Mouse (Mus musculus): ENCODE measurements around the gene Mdfi. TPM values are rescaled to one million over a fixed set of nuclear protein-coding genes. Genes with fewer than 3 reads are reported as not detected.

Mdfi gene
- polyA plus RNA-seq, 1 experiment from 2014 or later = 18.1 TPM

DNA sequence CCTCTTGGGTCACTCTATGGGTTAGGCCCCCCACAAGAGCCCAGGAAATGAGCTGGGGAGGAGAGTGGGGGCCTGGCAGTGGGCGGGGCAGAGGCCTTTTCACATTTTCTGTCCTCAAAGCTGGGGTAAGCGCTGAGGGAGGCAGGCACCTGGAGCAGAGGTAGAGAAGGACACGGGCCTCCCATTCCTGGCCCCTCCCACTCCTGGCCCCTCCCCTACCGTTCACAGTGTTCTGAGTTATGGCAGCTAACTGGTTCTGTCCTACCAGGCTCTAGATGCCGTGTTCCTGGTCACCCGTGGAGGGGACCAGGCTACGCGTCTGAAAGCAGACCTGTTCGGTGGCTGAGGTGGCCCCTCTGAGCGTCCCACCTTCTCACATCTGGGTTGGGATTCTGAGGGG lies 19.0 kb downstream of the Mdfi start:
- 51% methylated on average over 10 of the region's 10 CpGs for whole genome bisulfite sequencing
- peaks cover 14% of the 10 kb centered on the region; the same call in 1 of the 2 replicates for H3K36me3 ChIP-seq (ENCODE audit: control insufficient read depth, insufficient read depth, low read length)
- no peak overlapping the region for H3K27ac ChIP-seq (ENCODE audit: low read length)
- H3K9ac ChIP-seq (ENCODE audit: low read length) = no peak overlapping the region
- no peaks in the 10 kb centered on the region for H3K27me3 ChIP-seq (ENCODE audit: control insufficient read depth, insufficient read depth, low read depth, low read length)
- no peak overlapping the region for H3K4me2 ChIP-seq (ENCODE audit: low read depth, low read length)
- H3K9me3 ChIP-seq (ENCODE audit: control insufficient read depth, low read length) = no peaks in the 10 kb centered on the region
- peaks cover 33% of the 10 kb centered on the region for H3K4me1 ChIP-seq (replicated peaks; ENCODE audit: control insufficient read depth, insufficient read depth, low read length)
- no peak overlapping the region for H3K4me3 ChIP-seq (ENCODE audit: low read length)
- no peak for ATAC-seq (ENCODE audit: low read depth)

DNA sequence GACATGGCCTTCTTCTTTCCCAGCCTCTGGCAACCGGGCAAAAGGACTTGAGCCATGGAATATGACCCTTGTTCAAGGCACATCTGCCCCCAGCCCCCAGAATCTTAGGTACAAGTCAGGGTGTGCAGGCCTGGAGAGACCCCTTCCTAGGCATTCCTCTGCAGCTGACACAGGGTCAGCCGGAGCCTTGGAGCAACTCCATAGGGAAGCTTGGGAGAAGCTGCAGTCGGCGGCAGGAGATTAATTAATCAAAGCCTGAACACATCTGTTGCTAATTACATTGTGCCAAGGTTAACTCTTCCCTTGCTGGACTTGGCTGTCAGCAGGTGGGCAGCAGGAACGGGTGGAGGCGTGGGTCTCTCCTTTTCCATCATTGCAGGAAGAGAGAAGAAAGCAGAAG lies 20.0 kb downstream of the Mdfi start:
- WGBS = 29% methylated on average over 6 of the region's 6 CpGs

DNA sequence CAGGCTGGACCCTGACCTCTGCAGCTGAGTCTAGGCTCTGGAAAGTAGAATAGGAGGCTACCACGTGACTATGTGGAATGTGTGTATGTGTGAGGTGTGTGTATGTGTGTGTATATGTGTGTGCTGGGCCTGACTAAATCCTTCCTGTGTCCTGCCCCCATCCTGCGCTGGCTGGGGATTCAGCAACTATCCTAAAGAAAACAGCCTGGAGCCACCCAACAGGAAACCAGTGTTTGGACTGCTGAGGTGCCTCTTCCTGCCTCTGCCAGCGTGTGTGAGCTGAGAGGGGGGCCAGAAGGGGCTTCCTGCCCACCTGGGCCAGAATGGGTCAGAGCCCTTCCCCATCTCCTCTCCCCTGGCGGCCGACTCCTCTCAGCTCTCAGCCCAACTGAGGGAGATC lies 20.9 kb downstream of the Mdfi start:
- Histone ChIP-seq H3K4me1 (replicated peaks; ENCODE audit: control insufficient read depth, insufficient read depth, low read length) (peaks cover 33% of the 10 kb centered on the region), H3K4me2 (ENCODE audit: low read depth, low read length) (no peak overlapping the region), H3K27ac (ENCODE audit: low read length) (peak overlapping the region; percentile 90), H3K36me3 (ENCODE audit: control insufficient read depth, insufficient read depth, low read length) (peaks cover 10% of the 10 kb centered on the region; the same call in 1 of the 2 replicates), H3K27me3 (ENCODE audit: control insufficient read depth, insufficient read depth, low read depth, low read length) (no peaks in the 10 kb centered on the region), H3K9ac (ENCODE audit: low read length) (no peak overlapping the region; the same call in 1 of the 2 replicates), H3K9me3 (ENCODE audit: control insufficient read depth, low read length) (no peaks in the 10 kb centered on the region), H3K4me3 (ENCODE audit: low read length) (no peak overlapping the region)
- ATAC-seq (ENCODE audit: low read depth) = peak; percentile 80
- WGBS = 22% methylated on average over 5 of the region's 5 CpGs

More for the DNA sequence above, 20.0 kb downstream of the Mdfi start:
- Histone ChIP-seq H3K9me3 (ENCODE audit: control insufficient read depth, low read length) (no peaks in the 10 kb centered on the region), H3K4me2 (ENCODE audit: low read depth, low read length) (no peak overlapping the region), H3K27ac (ENCODE audit: low read length) (peak overlapping the region; percentile 90), H3K27me3 (ENCODE audit: control insufficient read depth, insufficient read depth, low read depth, low read length) (no peaks in the 10 kb centered on the region), H3K36me3 (ENCODE audit: control insufficient read depth, insufficient read depth, low read length) (peaks cover 10% of the 10 kb centered on the region; the same call in 1 of the 2 replicates), H3K4me3 (ENCODE audit: low read length) (no peak overlapping the region), H3K9ac (ENCODE audit: low read length) (no peak overlapping the region), H3K4me1 (replicated peaks; ENCODE audit: control insufficient read depth, insufficient read depth, low read length) (peaks cover 33% of the 10 kb centered on the region)
- ATAC-seq (ENCODE audit: low read depth) = no peak

DNA sequence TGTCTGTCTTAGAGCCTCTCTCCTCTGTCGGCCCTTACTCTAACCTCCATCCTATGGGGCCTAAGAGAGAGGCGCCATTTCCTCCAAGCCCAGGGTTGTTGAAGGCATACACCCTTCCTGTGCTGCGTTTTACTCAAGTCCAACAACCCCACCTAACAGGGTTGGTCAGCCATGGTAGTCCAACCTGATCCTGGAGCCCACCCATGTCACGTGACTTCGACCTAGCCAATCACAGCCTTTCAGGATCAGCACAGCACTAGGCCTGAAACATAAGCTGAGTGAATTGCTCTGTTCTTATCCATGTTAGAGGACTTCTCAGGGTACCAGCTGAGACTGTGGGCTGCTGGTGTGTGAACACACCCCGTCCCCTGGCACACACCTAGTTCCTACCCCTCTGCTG lies 22.3 kb downstream of the Mdfi start:
- Histone ChIP-seq H3K27me3 (ENCODE audit: control insufficient read depth, insufficient read depth, low read depth, low read length) (no peaks in the 10 kb centered on the region), H3K27ac (ENCODE audit: low read length) (no peak overlapping the region), H3K4me1 (replicated peaks; ENCODE audit: control insufficient read depth, insufficient read depth, low read length) (peaks cover 33% of the 10 kb centered on the region), H3K9me3 (ENCODE audit: control insufficient read depth, low read length) (no peaks in the 10 kb centered on the region), H3K4me2 (ENCODE audit: low read depth, low read length) (no peak overlapping the region), H3K36me3 (ENCODE audit: control insufficient read depth, insufficient read depth, low read length) (peaks cover 2% of the 10 kb centered on the region; the same call in 1 of the 2 replicates), H3K4me3 (ENCODE audit: low read length) (no peak overlapping the region), H3K9ac (ENCODE audit: low read length) (no peak overlapping the region)
- 83% methylated on average over 6 of the region's 6 CpGs for WGBS
- ATAC-seq (ENCODE audit: low read depth) = no peak

DNA sequence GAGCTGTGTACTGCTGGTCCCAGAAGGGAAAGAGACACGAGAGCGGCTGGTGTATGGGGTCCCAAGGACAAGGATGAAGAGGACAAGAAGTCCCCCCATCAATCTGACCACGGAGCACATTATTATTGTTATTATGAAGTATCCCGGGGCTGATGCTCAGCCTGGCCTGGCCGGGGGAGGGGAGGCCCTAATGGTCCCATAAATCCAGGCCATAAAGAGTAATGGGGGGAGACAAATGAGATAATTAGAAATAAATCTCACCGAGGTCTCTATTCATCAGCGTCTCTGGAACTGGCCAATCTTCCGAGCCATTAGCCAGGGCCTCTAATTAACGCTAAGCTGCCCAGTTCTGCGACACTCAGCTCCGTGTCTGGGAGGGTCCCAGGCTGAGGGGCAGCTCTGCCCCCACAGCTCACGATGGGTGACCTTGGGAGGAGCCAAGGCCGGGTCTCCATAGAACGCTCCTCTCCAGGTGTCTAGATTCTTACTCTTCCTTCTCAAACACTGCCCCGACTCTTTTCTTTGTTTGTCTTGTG lies 23.2 kb downstream of the Mdfi start:
- Histone ChIP-seq H3K4me2 (ENCODE audit: low read depth, low read length) (no peak overlapping the region), H3K9ac (ENCODE audit: low read length) (no peak overlapping the region), H3K4me3 (ENCODE audit: low read length) (no peak overlapping the region), H3K27ac (ENCODE audit: low read length) (no peak overlapping the region), H3K36me3 (ENCODE audit: control insufficient read depth, insufficient read depth, low read length) (peaks cover 2% of the 10 kb centered on the region; the same call in 1 of the 2 replicates), H3K27me3 (ENCODE audit: control insufficient read depth, insufficient read depth, low read depth, low read length) (no peaks in the 10 kb centered on the region), H3K9me3 (ENCODE audit: control insufficient read depth, low read length) (no peaks in the 10 kb centered on the region), H3K4me1 (replicated peaks; ENCODE audit: control insufficient read depth, insufficient read depth, low read length) (peaks cover 33% of the 10 kb centered on the region)
- no peak for ATAC-seq (ENCODE audit: low read depth)
- WGBS = 72% methylated on average over 15 of the region's 15 CpGs

DNA sequence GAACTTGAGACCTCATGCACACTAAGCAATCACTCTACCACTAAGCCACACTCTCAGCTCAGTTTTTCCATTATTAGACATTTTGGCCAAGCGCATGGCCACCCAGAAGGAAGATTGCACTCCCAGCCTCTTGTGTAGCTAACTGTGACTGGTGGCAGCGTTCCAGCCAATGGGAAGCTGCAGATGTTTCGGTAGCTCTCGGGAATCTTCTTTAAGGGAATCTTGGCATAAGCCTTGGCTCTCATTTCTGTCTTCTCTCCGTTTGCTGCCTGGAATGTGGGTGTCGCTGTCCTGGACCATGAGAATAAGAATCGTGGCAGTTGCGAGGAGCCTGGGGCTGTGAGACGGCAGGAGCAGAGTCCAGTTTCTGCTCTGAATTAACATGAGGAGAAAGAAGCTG lies 28.3 kb downstream of the Mdfi start:
- no peak overlapping the region for H3K4me3 ChIP-seq (ENCODE audit: low read length)
- no peaks in the 10 kb centered on the region for H3K9me3 ChIP-seq (ENCODE audit: control insufficient read depth, low read length)
- H3K27me3 ChIP-seq (ENCODE audit: control insufficient read depth, insufficient read depth, low read depth, low read length) = no peaks in the 10 kb centered on the region
- H3K4me2 ChIP-seq (ENCODE audit: low read depth, low read length) = no peak overlapping the region
- H3K4me1 ChIP-seq (replicated peaks; ENCODE audit: control insufficient read depth, insufficient read depth, low read length) = peaks cover 19% of the 10 kb centered on the region
- no peaks in the 10 kb centered on the region for H3K36me3 ChIP-seq (ENCODE audit: control insufficient read depth, insufficient read depth, low read length)
- ATAC-seq (ENCODE audit: low read depth) = peak; percentile 87
- no peak overlapping the region for H3K9ac ChIP-seq (ENCODE audit: low read length)
- 45% methylated on average over 9 of the region's 9 CpGs for WGBS
- H3K27ac ChIP-seq (ENCODE audit: low read length) = peak overlapping the region; percentile 86

DNA sequence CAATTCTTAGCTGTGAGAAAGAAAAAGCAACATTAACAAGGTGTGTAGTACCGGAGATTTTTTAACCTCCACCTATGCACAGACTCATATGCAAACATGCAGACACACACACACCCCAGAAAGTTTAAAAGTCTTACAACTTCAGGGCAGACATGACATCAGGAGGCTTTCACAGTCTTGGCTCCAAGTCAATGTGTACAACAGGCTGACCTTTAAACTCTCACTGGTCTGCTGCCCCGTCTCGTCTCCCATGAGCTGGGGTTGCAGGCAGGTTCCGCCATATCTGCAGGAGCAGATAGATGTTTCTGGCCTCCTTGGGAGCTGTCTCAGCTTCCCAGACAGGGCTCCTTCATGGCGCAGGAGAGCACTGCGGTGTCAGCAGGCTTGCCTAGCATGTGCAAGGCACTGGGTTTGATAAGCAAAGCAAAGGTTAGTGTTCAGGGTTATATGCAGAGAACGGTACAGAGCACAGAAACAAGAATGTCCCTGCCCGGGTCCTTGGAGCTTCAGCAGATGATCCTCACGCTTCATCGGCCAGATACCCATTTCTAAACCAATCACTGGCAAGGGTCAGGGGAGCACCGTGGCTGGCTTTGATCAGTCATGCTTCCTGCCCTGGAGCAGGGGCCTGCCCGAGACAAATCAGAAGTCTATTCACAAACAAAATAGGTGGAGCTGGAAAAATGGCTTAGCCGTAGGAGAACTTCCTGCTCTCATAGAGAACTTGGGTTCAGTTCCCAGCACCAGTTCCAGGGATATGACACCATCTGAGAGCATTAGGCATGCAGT lies 29.2 kb downstream of the Mdfi start:
- H3K9me3 ChIP-seq (ENCODE audit: control insufficient read depth, low read length) = no peaks in the 10 kb centered on the region
- H3K4me2 ChIP-seq (ENCODE audit: low read depth, low read length) = no peak overlapping the region
- no peaks in the 10 kb centered on the region for H3K27me3 ChIP-seq (ENCODE audit: control insufficient read depth, insufficient read depth, low read depth, low read length)
- no peak for ATAC-seq (ENCODE audit: low read depth)
- no peaks in the 10 kb centered on the region for H3K36me3 ChIP-seq (ENCODE audit: control insufficient read depth, insufficient read depth, low read length)
- H3K27ac ChIP-seq (ENCODE audit: low read length) = peak overlapping the region; percentile 56
- WGBS = 49% methylated on average over 13 of the region's 13 CpGs
- H3K4me3 ChIP-seq (ENCODE audit: low read length) = no peak overlapping the region
- H3K9ac ChIP-seq (ENCODE audit: low read length) = no peak overlapping the region
- peaks cover 19% of the 10 kb centered on the region for H3K4me1 ChIP-seq (replicated peaks; ENCODE audit: control insufficient read depth, insufficient read depth, low read length)

DNA sequence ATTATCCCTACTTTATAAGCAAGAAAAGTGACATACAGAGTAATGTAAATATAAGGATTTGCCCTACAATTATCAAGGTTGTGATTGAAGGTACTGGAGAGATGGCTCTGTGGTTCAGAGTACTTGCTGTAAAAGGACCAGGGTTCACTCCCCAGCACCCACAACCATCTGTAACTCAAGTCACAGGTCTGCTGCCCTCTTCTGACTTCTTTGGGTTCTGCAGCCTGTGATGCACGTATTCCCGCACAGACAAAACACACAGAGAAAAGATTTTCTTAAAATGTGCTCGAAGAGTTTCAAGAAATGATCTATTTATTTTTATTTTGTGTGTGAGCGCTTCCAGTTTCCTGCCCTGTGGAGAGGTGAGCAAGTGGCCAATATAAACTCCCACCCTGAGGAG lies 30.8 kb downstream of the Mdfi start:
- no peak for ATAC-seq (ENCODE audit: low read depth)
- Histone ChIP-seq H3K27me3 (ENCODE audit: control insufficient read depth, insufficient read depth, low read depth, low read length) (no peaks in the 10 kb centered on the region), H3K4me1 (replicated peaks; ENCODE audit: control insufficient read depth, insufficient read depth, low read length) (peaks cover 19% of the 10 kb centered on the region), H3K9me3 (ENCODE audit: control insufficient read depth, low read length) (no peaks in the 10 kb centered on the region), H3K27ac (ENCODE audit: low read length) (no peak overlapping the region), H3K4me2 (ENCODE audit: low read depth, low read length) (no peak overlapping the region), H3K9ac (ENCODE audit: low read length) (no peak overlapping the region), H3K4me3 (ENCODE audit: low read length) (no peak overlapping the region), H3K36me3 (ENCODE audit: control insufficient read depth, insufficient read depth, low read length) (no peaks in the 10 kb centered on the region)
- WGBS = 88% methylated on average over 4 of the region's 4 CpGs

DNA sequence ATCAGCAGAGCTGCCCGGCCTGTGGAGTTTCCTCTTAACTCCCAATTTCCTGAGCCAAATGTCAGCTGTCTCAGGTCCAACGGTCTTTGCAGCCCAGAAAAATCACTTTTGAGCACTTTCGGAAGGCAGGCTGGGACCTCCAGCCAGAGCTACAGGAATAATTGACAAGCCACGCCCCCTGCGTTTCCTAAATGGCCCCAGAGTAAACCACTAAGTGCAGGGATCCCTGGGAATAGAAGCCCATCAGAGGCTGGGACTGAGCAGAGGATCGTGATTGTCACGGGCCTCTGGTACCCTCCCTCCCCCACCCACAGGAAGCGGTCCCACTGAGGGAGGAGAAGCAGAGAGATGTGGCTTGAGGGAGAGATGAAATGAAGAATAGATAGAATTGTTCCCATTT lies 31.7 kb downstream of the Mdfi start:
- H3K9me3 ChIP-seq (ENCODE audit: control insufficient read depth, low read length) = no peaks in the 10 kb centered on the region
- WGBS = 15% methylated on average over 8 of the region's 8 CpGs
- H3K36me3 ChIP-seq (ENCODE audit: control insufficient read depth, insufficient read depth, low read length) = no peaks in the 10 kb centered on the region
- no peak overlapping the region for H3K9ac ChIP-seq (ENCODE audit: low read length)
- H3K4me3 ChIP-seq (ENCODE audit: low read length) = no peak overlapping the region
- ATAC-seq (ENCODE audit: low read depth) = peak; percentile 30; the same call in 1 of the 2 replicates
- H3K27me3 ChIP-seq (ENCODE audit: control insufficient read depth, insufficient read depth, low read depth, low read length) = no peaks in the 10 kb centered on the region
- H3K27ac ChIP-seq (ENCODE audit: low read length) = no peak overlapping the region
- no peak overlapping the region for H3K4me2 ChIP-seq (ENCODE audit: low read depth, low read length)
- peaks cover 19% of the 10 kb centered on the region for H3K4me1 ChIP-seq (replicated peaks; ENCODE audit: control insufficient read depth, insufficient read depth, low read length)

All from lung, embryonic 16.5 days (tissue).